Mouse (Mus musculus): ENCODE results near the gene Pard6b. TPM values are rescaled to one million over a fixed set of nuclear protein-coding genes. Genes with fewer than 3 reads are reported as not detected.

Gene Pard6b
- total and polyA plus RNA-seq, 3 experiments: 1.2 to 2.8 (median 1.3) TPM

GRCm38 (mm10) chr2:168066783-168067182 lies 14.0 kb upstream of the Pard6b start:
- no peak for DNase-seq (ENCODE audit: extremely low read depth)
- Histone ChIP-seq H3K27ac (ENCODE audit: insufficient read depth, low read depth) (no peak overlapping the region), H3K9me3 (replicated peaks; ENCODE audit: low read length) (no peaks in the 10 kb centered on the region), H3K27me3 (replicated peaks) (peaks cover 71% of the 10 kb centered on the region), H3K36me3 (replicated peaks in 1 of 2; ENCODE audit: control insufficient read depth in 1 of 2, insufficient read depth in 1 of 2, low read length in 1 of 2) (no peaks in the 10 kb centered on the region), H3K4me3 (replicated peaks in 1 of 3; ENCODE audit: low read depth in 2 of 3, low read length in 2 of 3, poor library complexity in 1 of 3) (no peak overlapping the region), H3K79me2 (replicated peaks; ENCODE audit: control insufficient read depth, extremely low read depth, insufficient read depth, poor library complexity, severe bottlenecking) (no peaks in the 10 kb centered on the region), H3K4me1 (ENCODE audit: control insufficient read depth in 1 of 2, insufficient read depth in 2 of 2) (no peaks in the 10 kb centered on the region), H3K9ac (ENCODE audit: insufficient read depth, low read depth) (no peak overlapping the region), H3K4me2 (ENCODE audit: insufficient read depth, low read depth, poor library complexity, severe bottlenecking) (no peak overlapping the region)
- in situ Hi-C loops (cut with MboI; ENCODE audit: low pct_ligation_motif_present, low pct_unique_long_range_greater_than_20kb, low sequenced_read_pairs): no loop called here
- TF ChIP-seq MAZ (IDR thresholded peaks at IDR 0.05; ENCODE audit: low read depth, low read length): no peak
- no peak for TF ChIP-seq PAX5 (IDR thresholded peaks at IDR 0.05; ENCODE audit: low read length)
- no peak for TF ChIP-seq MXI1 (IDR thresholded peaks at IDR 0.05; ENCODE audit: low read depth, low read length)
- dilution Hi-C loops (cut with MboI; ENCODE audit: extremely low pct_ligation_motif_present, extremely low pct_unique_long_range_greater_than_20kb, low sequenced_read_pairs): no loop called here

GRCm38 (mm10) chr2:168070425-168070824 lies 10.4 kb upstream of the Pard6b start:
- H3K4me1 ChIP-seq (ENCODE audit: control insufficient read depth in 1 of 2, insufficient read depth in 2 of 2): no peaks in the 10 kb centered on the region; a peak in 1 of 4 replicates
- H3K4me3 ChIP-seq (replicated peaks in 1 of 3; ENCODE audit: low read depth in 2 of 3, low read length in 2 of 3, poor library complexity in 1 of 3): no peak overlapping the region
- in situ Hi-C loops (cut with MboI; ENCODE audit: low pct_ligation_motif_present, low pct_unique_long_range_greater_than_20kb, low sequenced_read_pairs) (no loop called here), dilution Hi-C loops (cut with MboI; ENCODE audit: extremely low pct_ligation_motif_present, extremely low pct_unique_long_range_greater_than_20kb, low sequenced_read_pairs) (no loop called here)
- H3K27me3 ChIP-seq (replicated peaks): peaks cover 70% of the 10 kb centered on the region
- no peak overlapping the region for H3K4me2 ChIP-seq (ENCODE audit: insufficient read depth, low read depth, poor library complexity, severe bottlenecking)
- no peak for TF ChIP-seq POLR2AphosphoS2 (IDR thresholded peaks at IDR 0.05; ENCODE audit: low read depth, low read length)
- DNase-seq (ENCODE audit: extremely low read depth): no peak
- no peaks in the 10 kb centered on the region for H3K36me3 ChIP-seq (replicated peaks in 1 of 2; ENCODE audit: control insufficient read depth in 1 of 2, insufficient read depth in 1 of 2, low read length in 1 of 2)
- H3K9me3 ChIP-seq (replicated peaks; ENCODE audit: low read length): no peaks in the 10 kb centered on the region
- H3K27ac ChIP-seq (ENCODE audit: insufficient read depth, low read depth): no peak overlapping the region
- H3K9ac ChIP-seq (ENCODE audit: insufficient read depth, low read depth): no peak overlapping the region
- no peaks in the 10 kb centered on the region for H3K79me2 ChIP-seq (replicated peaks; ENCODE audit: control insufficient read depth, extremely low read depth, insufficient read depth, poor library complexity, severe bottlenecking)

GRCm38 (mm10) chr2:168072436-168073131 lies 8.2 kb upstream of the Pard6b start:
- dilution Hi-C loops (cut with MboI; ENCODE audit: extremely low pct_ligation_motif_present, extremely low pct_unique_long_range_greater_than_20kb, low sequenced_read_pairs) (no loop called here), in situ Hi-C loops (cut with MboI; ENCODE audit: low pct_ligation_motif_present, low pct_unique_long_range_greater_than_20kb, low sequenced_read_pairs) (no loop called here)
- no peak for DNase-seq (ENCODE audit: extremely low read depth)
- Histone ChIP-seq H3K9me3 (replicated peaks; ENCODE audit: low read length) (no peaks in the 10 kb centered on the region), H3K4me3 (replicated peaks in 1 of 3; ENCODE audit: low read depth in 2 of 3, low read length in 2 of 3, poor library complexity in 1 of 3) (no peak overlapping the region), H3K4me1 (ENCODE audit: control insufficient read depth in 1 of 2, insufficient read depth in 2 of 2) (no peaks in the 10 kb centered on the region; a peak in 1 of 4 replicates), H3K9ac (ENCODE audit: insufficient read depth, low read depth) (no peak overlapping the region), H3K27me3 (replicated peaks) (peaks cover 72% of the 10 kb centered on the region), H3K27ac (ENCODE audit: insufficient read depth, low read depth) (no peak overlapping the region), H3K4me2 (ENCODE audit: insufficient read depth, low read depth, poor library complexity, severe bottlenecking) (no peak overlapping the region), H3K79me2 (replicated peaks; ENCODE audit: control insufficient read depth, extremely low read depth, insufficient read depth, poor library complexity, severe bottlenecking) (no peaks in the 10 kb centered on the region), H3K36me3 (replicated peaks in 1 of 2; ENCODE audit: control insufficient read depth in 1 of 2, insufficient read depth in 1 of 2, low read length in 1 of 2) (no peaks in the 10 kb centered on the region)
- TF ChIP-seq POLR2AphosphoS2 (IDR thresholded peaks at IDR 0.05; ENCODE audit: low read depth, low read length) (no peak), SMC3 (IDR thresholded peaks at IDR 0.05; ENCODE audit: low read depth, low read length) (no peak), JUND (conservative IDR thresholded peaks at IDR 0.05; ENCODE audit: low read depth, low read length) (no peak), UBTF (IDR thresholded peaks at IDR 0.05; ENCODE audit: low read depth, low read length) (no peak), CHD2 (IDR thresholded peaks at IDR 0.05; ENCODE audit: low read length) (no peak), BHLHE40 (IDR thresholded peaks at IDR 0.05; ENCODE audit: low read depth, low read length) (no peak), ZC3H11A (IDR thresholded peaks at IDR 0.05; ENCODE audit: low read depth, low read length) (no peak), KAT2A (IDR thresholded peaks at IDR 0.05; ENCODE audit: insufficient replicate concordance, low read length) (no peak), TBP (conservative IDR thresholded peaks at IDR 0.05; ENCODE audit: low read depth, low read length) (no peak)

Measured in CH12.LX (cell line).